Mouse (Mus musculus) ovary, postnatal 14 days (tissue): Measurements from ENCODE around the gene Mtcl1.
A peak's percentile ranks its signal among the peaks of the same experiment; 100 is the strongest.

Source experiments
- DNase-seq: peaks from one replicate; pipeline ENCODE4 v3.0.0; 2022; ENCODE audit warnings: low spot score

Gene Mtcl1

GRCm38 (mm10) chr17:66362287-66363016 lies 87.1 kb downstream of the Mtcl1 start:
- DNase-seq = no peak

- DNase-seq = no peak
Observed at GRCm38 (mm10) chr17:66358026-66358978, 91.2 kb downstream of the Mtcl1 start.

- DNase-seq = peak; percentile 7
Observed at GRCm38 (mm10) chr17:66357171-66358025, 92.2 kb downstream of the Mtcl1 start.

GRCm38 (mm10) chr17:66353907-66354306 lies 95.6 kb downstream of the Mtcl1 start:
- DNase-seq = no peak

- no peak for DNase-seq
Observed at GRCm38 (mm10) chr17:66352847-66353643, 96.5 kb downstream of the Mtcl1 start.

- DNase-seq = no peak
Observed at GRCm38 (mm10) chr17:66352219-66352618, 97.3 kb downstream of the Mtcl1 start.

GRCm38 (mm10) chr17:66350689-66351088 lies 98.9 kb downstream of the Mtcl1 start:
- DNase-seq = no peak

GRCm38 (mm10) chr17:66350127-66350526 lies 99.4 kb downstream of the Mtcl1 start:
- no peak for DNase-seq

GRCm38 (mm10) chr17:66346378-66346777 lies 103.2 kb downstream of the Mtcl1 start:
- DNase-seq = no peak

- no peak for DNase-seq
Observed at GRCm38 (mm10) chr17:66345680-66346079, 103.9 kb downstream of the Mtcl1 start.

GRCm38 (mm10) chr17:66342932-66343331 lies 106.6 kb downstream of the Mtcl1 start:
- DNase-seq = no peak

GRCm38 (mm10) chr17:66341670-66342069 lies 107.9 kb downstream of the Mtcl1 start:
- DNase-seq = no peak

- no peak for DNase-seq
Observed at GRCm38 (mm10) chr17:66340798-66341197, 108.8 kb downstream of the Mtcl1 start.

GRCm38 (mm10) chr17:66337929-66338328 lies 111.6 kb downstream of the Mtcl1 start:
- DNase-seq = no peak

- no peak for DNase-seq
Observed at GRCm38 (mm10) chr17:66335568-66335967, 114.0 kb downstream of the Mtcl1 start.

GRCm38 (mm10) chr17:66334894-66335293 lies 114.7 kb downstream of the Mtcl1 start:
- DNase-seq = no peak

- no peak for DNase-seq
Observed at GRCm38 (mm10) chr17:66331207-66331606, 118.3 kb downstream of the Mtcl1 start.

- DNase-seq = no peak
Observed at GRCm38 (mm10) chr17:66326552-66327045, 123.0 kb downstream of the Mtcl1 start.

- DNase-seq = no peak
Observed at GRCm38 (mm10) chr17:66326204-66326545, 123.4 kb downstream of the Mtcl1 start.

- DNase-seq = no peak
Observed at GRCm38 (mm10) chr17:66325440-66326203, 123.9 kb downstream of the Mtcl1 start.
